Mouse (Mus musculus): Measurements from ENCODE around the gene Mybpc2. TPM values are rescaled to one million over a fixed set of nuclear protein-coding genes. Genes with fewer than 3 reads are reported as not detected.

The Mybpc2 gene
- total and polyA plus RNA-seq, 3 experiments = 2.0 to 8.3 (median 5.0) TPM

DNA sequence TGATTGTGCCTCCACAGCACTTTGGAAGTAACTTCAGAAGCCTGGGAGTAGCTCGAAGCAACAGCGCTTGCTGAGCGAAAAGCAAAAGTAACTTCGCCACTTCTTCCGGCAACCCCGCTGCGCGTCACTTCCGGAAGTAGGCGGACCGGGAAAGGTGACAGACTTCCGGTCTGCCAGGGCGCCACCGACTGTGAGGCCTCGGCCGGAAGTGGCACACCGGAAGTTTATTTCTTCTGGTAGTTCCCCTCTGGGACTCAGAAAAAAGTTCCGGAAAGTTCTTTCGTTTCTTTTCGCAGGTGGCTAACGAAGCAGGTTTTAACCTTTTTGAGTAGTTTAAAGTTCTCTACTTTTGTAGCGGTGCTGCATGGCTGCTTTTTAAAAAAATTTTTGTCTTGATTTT lies 29.4 kb upstream of the Mybpc2 start, which contains the start of gene Nr1h2 (continued):
- TF ChIP-seq JUND (conservative IDR thresholded peaks at IDR 0.05; ENCODE audit: low read depth, low read length) (0 out of 2 replicates have a peak, but pooled peaks have one; percentile 27), ZC3H11A (IDR thresholded peaks at IDR 0.05; ENCODE audit: low read depth, low read length) (no peak), MEF2A (IDR thresholded peaks at IDR 0.05; ENCODE audit: borderline replicate concordance, low read depth, low read length) (peak; percentile 69; the same call in 1 of the 2 replicates), JUN (IDR thresholded peaks at IDR 0.05; ENCODE audit: insufficient read depth, low read depth, low read length) (no peak), MAX (IDR thresholded peaks at IDR 0.05; ENCODE audit: low read length) (0 out of 2 replicates have a peak, but pooled peaks have one; percentile 36), EP300 (IDR thresholded peaks at IDR 0.05; ENCODE audit: low read length) (peak; percentile 57; the same call in 1 of the 2 replicates), NELFE (IDR thresholded peaks at IDR 0.05; ENCODE audit: low read depth, low read length) (peak; percentile 76), IRF4 (IDR thresholded peaks at IDR 0.05; ENCODE audit: low read depth, low read length) (peak; percentile 86)

DNA sequence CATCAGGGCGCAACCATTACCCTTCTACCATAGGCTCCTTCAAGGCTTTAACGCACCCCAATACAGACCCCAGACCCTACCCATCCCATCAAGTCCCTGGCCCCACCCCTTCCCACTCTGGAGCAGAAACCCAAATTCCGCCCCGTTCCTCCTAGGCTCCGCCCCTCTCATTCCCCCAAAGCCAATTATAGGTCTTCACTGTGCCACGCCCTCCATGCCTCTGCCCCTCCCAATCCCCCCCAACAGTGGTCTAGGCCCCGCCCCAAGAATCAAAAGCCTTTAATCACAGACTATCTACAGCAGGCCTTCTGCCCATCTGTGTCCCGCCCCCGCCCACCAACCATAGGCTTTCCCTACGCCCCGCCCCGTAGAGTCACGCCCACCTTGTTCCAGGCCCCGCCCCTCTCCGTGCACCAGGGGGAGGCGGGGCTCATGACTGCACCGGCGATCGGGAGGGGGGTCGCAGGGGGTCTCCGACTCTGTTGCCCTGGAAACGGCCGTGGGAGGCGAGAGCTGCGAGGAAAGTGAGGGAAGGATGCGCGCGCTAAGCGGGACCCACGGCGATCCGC lies 28.8 kb upstream of the Mybpc2 start:
- H3K9ac ChIP-seq (ENCODE audit: insufficient read depth, low read depth) = peak overlapping the region; percentile 79
- in situ Hi-C loops (cut with MboI; ENCODE audit: low pct_ligation_motif_present, low pct_unique_long_range_greater_than_20kb, low sequenced_read_pairs) = loop anchor here (5.0 kb wide), 1 partner anchor 46 kb away; no protein-coding TSS in a partner anchor

DNA sequence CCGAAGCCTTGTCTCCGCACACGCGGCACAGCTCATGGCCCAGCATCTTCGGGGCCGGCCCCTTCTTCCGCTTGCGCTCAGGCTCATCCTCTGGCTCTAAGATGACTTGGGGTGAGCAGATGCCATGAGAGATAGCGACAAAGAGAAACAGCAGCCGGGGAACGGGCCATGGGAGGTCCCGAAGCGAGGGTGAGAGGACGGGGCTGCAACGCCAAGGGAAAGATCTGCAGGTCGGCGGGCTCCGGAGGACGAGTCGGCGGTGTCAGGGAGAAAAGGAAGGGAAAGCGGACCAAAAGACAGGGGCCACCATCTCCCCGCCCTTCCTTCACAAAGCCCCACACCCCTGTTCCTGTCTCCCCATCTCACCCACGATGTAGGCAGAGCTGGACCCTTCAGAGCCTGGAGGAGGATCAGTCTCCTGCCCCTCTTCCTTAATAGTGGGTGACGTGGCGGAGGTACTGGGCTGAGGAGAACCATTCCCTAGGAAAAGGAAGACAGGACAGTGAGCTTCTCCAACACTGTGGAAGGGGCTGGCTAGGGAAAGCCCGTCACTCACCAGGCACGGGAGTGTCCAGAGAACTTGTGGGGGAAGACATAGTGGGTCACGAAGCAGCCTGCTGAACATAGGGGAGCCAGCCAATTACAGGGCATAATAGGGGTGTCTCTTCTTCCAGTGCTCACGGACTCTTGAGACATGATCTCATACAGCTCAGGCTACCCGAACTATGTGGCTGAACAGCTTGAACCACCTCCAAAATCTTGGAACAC lies 27.9 kb upstream of the Mybpc2 start:
- DNase-seq (ENCODE audit: extremely low read depth) = no peak
- dilution Hi-C loops (cut with MboI; ENCODE audit: extremely low pct_ligation_motif_present, extremely low pct_unique_long_range_greater_than_20kb, low sequenced_read_pairs) = no loop called here
- Histone ChIP-seq H3K27me3 (replicated peaks) (no peaks in the 10 kb centered on the region), H3K27ac (ENCODE audit: insufficient read depth, low read depth) (no peak overlapping the region), H3K4me2 (ENCODE audit: insufficient read depth, low read depth, poor library complexity, severe bottlenecking) (peak overlapping the region; percentile 82; the same call in 1 of the 2 replicates), H3K4me3 (replicated peaks in 1 of 3; ENCODE audit: low read depth in 2 of 3, low read length in 2 of 3, poor library complexity in 1 of 3) (peak overlapping the region in 2 of 3 experiments; percentile 84 to 93), H3K9ac (ENCODE audit: insufficient read depth, low read depth) (no peak overlapping the region; the same call in 1 of the 2 replicates), H3K9me3 (replicated peaks; ENCODE audit: low read length) (no peaks in the 10 kb centered on the region), H3K4me1 (ENCODE audit: control insufficient read depth in 1 of 2, insufficient read depth in 2 of 2) (peaks cover 7 to 27% of the 10 kb centered on the region in 2 experiments), H3K36me3 (replicated peaks in 1 of 2; ENCODE audit: control insufficient read depth in 1 of 2, insufficient read depth in 1 of 2, low read length in 1 of 2) (peaks cover 30 to 35% of the 10 kb centered on the region in 2 experiments), H3K79me2 (replicated peaks; ENCODE audit: control insufficient read depth, extremely low read depth, insufficient read depth, poor library complexity, severe bottlenecking) (peaks cover 6% of the 10 kb centered on the region; the same call in 1 of the 2 replicates)
- TF ChIP-seq RAD21 (IDR thresholded peaks at IDR 0.05; ENCODE audit: low read depth, low read length) (no peak), IRF4 (IDR thresholded peaks at IDR 0.05; ENCODE audit: low read depth, low read length) (no peak), SIN3A (IDR thresholded peaks at IDR 0.05; ENCODE audit: low read length) (no peak), CHD1 (IDR thresholded peaks at IDR 0.05; ENCODE audit: low read depth, low read length) (no peak), MAX (IDR thresholded peaks at IDR 0.05; ENCODE audit: low read length) (no peak), MXI1 (IDR thresholded peaks at IDR 0.05; ENCODE audit: low read depth, low read length) (no peak), CHD2 (IDR thresholded peaks at IDR 0.05; ENCODE audit: low read length) (no peak), JUN (IDR thresholded peaks at IDR 0.05; ENCODE audit: insufficient read depth, low read depth, low read length) (no peak), POLR2AphosphoS2 (IDR thresholded peaks at IDR 0.05; ENCODE audit: low read depth, low read length) (no peak), HCFC1 (IDR thresholded peaks at IDR 0.05; ENCODE audit: low read depth, low read length) (no peak), ZC3H11A (IDR thresholded peaks at IDR 0.05; ENCODE audit: low read depth, low read length) (no peak), TCF12 (IDR thresholded peaks at IDR 0.05; ENCODE audit: low read depth, low read length) (no peak), ELF1 (IDR thresholded peaks at IDR 0.05; ENCODE audit: low read depth, low read length) (no peak), PAX5 (IDR thresholded peaks at IDR 0.05; ENCODE audit: low read length) (no peak), POLR2A (IDR thresholded peaks at IDR 0.05; ENCODE audit: low read depth, low read length) (no peak), USF1 (IDR thresholded peaks at IDR 0.05; ENCODE audit: low read depth, low read length) (no peak), RCOR1 (conservative IDR thresholded peaks at IDR 0.05; ENCODE audit: low read depth, low read length) (no peak)
- in situ Hi-C loops (cut with MboI; ENCODE audit: low pct_ligation_motif_present, low pct_unique_long_range_greater_than_20kb, low sequenced_read_pairs) = loop anchor here (5.0 kb wide), 1 partner anchor 45 kb away; no protein-coding TSS in a partner anchor

More for the DNA sequence above, 28.8 kb upstream of the Mybpc2 start:
- peak; percentile 96 for DNase-seq (ENCODE audit: extremely low read depth)
- dilution Hi-C loops (cut with MboI; ENCODE audit: extremely low pct_ligation_motif_present, extremely low pct_unique_long_range_greater_than_20kb, low sequenced_read_pairs) = no loop called here
- TF ChIP-seq BHLHE40 (IDR thresholded peaks at IDR 0.05; ENCODE audit: low read depth, low read length) (no peak), UBTF (IDR thresholded peaks at IDR 0.05; ENCODE audit: low read depth, low read length) (no peak), HCFC1 (IDR thresholded peaks at IDR 0.05; ENCODE audit: low read depth, low read length) (no peak), ZNF384 (IDR thresholded peaks at IDR 0.05; ENCODE audit: low read depth, low read length) (no peak), RAD21 (IDR thresholded peaks at IDR 0.05; ENCODE audit: low read depth, low read length) (no peak), MEF2A (IDR thresholded peaks at IDR 0.05; ENCODE audit: borderline replicate concordance, low read depth, low read length) (no peak), PAX5 (IDR thresholded peaks at IDR 0.05; ENCODE audit: low read length) (no peak), MAX (IDR thresholded peaks at IDR 0.05; ENCODE audit: low read length) (no peak), CTCF (conservative IDR thresholded peaks at IDR 0.05 in 1 of 2, IDR thresholded peaks at IDR 0.05 in 1 of 2; ENCODE audit: low read depth in 2 of 2, low read length in 2 of 2) (no peak), IRF4 (IDR thresholded peaks at IDR 0.05; ENCODE audit: low read depth, low read length) (no peak), POLR2A (IDR thresholded peaks at IDR 0.05; ENCODE audit: low read depth, low read length) (no peak), TBP (conservative IDR thresholded peaks at IDR 0.05; ENCODE audit: low read depth, low read length) (no peak), RCOR1 (conservative IDR thresholded peaks at IDR 0.05; ENCODE audit: low read depth, low read length) (no peak)
- Histone ChIP-seq H3K36me3 (replicated peaks in 1 of 2; ENCODE audit: control insufficient read depth in 1 of 2, insufficient read depth in 1 of 2, low read length in 1 of 2) (peaks cover 30 to 35% of the 10 kb centered on the region in 2 experiments), H3K4me3 (replicated peaks in 1 of 3; ENCODE audit: low read depth in 2 of 3, low read length in 2 of 3, poor library complexity in 1 of 3) (peak overlapping the region; percentile 84 to 98 (median 93)), H3K4me2 (ENCODE audit: insufficient read depth, low read depth, poor library complexity, severe bottlenecking) (peak overlapping the region; percentile 82), H3K27ac (ENCODE audit: insufficient read depth, low read depth) (peak overlapping the region; percentile 92), H3K27me3 (replicated peaks) (no peaks in the 10 kb centered on the region), H3K4me1 (ENCODE audit: control insufficient read depth in 1 of 2, insufficient read depth in 2 of 2) (peaks cover 2 to 28% of the 10 kb centered on the region in 2 experiments; a peak in 3 of 4 replicates), H3K9me3 (replicated peaks; ENCODE audit: low read length) (no peaks in the 10 kb centered on the region), H3K79me2 (replicated peaks; ENCODE audit: control insufficient read depth, extremely low read depth, insufficient read depth, poor library complexity, severe bottlenecking) (no peaks in the 10 kb centered on the region)
